Mouse (Mus musculus): ENCODE results near the gene Ccdc124. TPM values are rescaled to one million over a fixed set of nuclear protein-coding genes. Genes with fewer than 3 reads are reported as not detected.

Gene Ccdc124
- polyA plus RNA-seq, 1 experiment from 2014 or later: 61.7 TPM

DNA sequence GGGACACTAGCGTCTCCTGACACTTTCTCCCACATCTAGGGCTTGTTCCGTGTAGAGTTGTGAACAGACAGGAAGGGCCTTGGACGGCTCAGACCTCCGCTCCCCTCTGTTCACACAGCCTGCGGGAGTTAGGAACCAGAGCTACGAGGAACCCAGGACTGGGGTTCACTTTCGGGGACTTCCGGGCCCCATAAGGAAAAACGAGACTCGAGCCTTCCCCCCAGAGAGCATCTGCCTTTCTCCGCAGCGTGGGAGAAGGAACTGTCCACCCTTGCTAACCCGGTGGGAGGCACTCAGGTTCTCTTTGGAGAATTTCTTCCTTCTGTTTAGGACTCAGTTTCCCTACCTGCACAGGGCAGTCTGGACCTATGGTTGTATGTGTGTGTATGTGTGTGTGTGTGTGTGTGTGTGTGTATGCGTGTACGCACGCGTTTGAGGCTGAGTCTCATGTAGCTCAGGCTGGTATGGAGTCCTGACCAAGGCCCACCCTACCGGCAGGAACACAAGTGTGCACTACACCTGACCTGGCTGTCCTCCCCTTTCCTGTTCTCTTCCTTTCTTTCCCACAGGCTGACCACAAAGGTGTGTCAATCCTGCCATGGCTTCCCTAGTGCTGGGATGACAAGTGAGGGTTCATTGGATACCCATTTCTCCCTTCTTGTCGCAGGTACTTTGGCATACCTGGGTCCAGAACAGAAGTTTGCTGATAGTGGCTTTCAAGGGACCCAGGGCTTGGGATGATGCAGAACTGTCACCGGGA lies 19.3 kb upstream of the Ccdc124 start:
- Histone ChIP-seq H3K27ac (ENCODE audit: low read depth, low read length) (no peak overlapping the region), H3K4me1 (replicated peaks; ENCODE audit: control insufficient read depth, insufficient read depth, low read length) (0 out of 2 replicates have a peak, but pooled peaks cover 3% of the 10 kb centered on the region), H3K4me3 (ENCODE audit: low read depth, low read length) (peak overlapping the region; percentile 34), H3K27me3 (replicated peaks; ENCODE audit: control insufficient read depth, insufficient read depth, low read length) (peaks cover 24% of the 10 kb centered on the region), H3K9me3 (ENCODE audit: control insufficient read depth) (no peaks in the 10 kb centered on the region), H3K36me3 (ENCODE audit: control insufficient read depth, insufficient read depth) (peaks cover 22% of the 10 kb centered on the region), H3K9ac (ENCODE audit: low read depth, low read length) (no peak overlapping the region), H3K4me2 (replicated peaks; ENCODE audit: low read depth) (peak overlapping the region; percentile 66)
- ATAC-seq: no peak
- 29% methylated on average over 20 of the region's 20 CpGs for WGBS
- no peak for TF ChIP-seq CTCF (IDR thresholded peaks at IDR 0.05; ENCODE audit: low read depth)

DNA sequence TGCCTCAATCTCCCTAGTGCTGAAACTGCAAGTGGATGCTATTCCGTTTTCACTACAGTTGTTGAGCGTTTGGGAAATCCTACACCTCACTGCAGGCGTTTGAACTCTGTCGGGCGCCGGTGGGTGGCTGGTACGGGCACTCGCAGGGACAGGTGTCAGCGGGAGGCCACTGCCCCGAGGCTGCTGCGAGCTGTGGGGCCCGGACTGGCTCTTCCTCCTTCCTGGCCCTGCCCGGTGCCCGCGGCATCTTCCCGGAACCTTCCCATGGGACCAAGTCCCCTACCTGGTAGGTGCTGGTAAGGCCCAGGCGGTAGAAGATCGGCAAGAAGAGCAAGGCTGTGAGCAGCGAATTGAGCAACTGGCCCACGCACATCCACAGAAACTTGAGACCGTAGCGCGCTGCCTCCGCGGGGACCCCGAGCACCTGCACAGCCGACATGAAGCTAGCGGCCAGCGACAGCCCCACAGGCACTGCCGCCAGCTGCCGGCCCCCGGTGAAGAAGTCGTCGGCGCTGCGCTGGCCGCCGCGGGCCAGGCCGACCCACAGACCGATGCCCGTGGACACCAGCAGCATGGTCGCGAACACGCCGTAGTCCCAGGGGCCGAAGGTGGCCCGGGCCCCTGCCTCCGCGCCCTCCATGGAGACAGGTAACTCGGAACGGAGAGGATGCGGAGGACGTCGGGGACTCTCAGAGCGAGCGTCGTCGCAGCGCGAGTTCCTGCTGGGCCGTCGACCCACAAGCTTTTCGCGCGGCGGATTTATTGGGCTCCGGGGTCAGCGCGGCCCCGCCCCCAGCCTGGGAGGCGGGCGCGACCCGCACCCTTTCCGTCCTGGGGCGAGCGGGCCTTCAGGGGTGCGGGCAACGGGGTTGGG lies 18.5 kb upstream of the Ccdc124 start, which contains the start of gene Slc5a5:
Slc5a5 (minus strand) TSS at position 736 of the 874 bp plus-strand sequence.
- peak within 1 kb of the TSS; percentile 34 for H3K4me3 ChIP-seq (ENCODE audit: low read depth, low read length)
- peaks cover 24% of the 10 kb centered on the region for H3K27me3 ChIP-seq (replicated peaks; ENCODE audit: control insufficient read depth, insufficient read depth, low read length)
- 4% methylated on average over 78 of the region's 80 CpGs for WGBS
- H3K4me2 ChIP-seq (replicated peaks; ENCODE audit: low read depth): peak within 1 kb of the TSS; percentile 66
- H3K27ac ChIP-seq (ENCODE audit: low read depth, low read length): no peak within 1 kb of the TSS
- H3K9me3 ChIP-seq (ENCODE audit: control insufficient read depth): no peaks in the 10 kb centered on the region
- no peak for TF ChIP-seq CTCF (IDR thresholded peaks at IDR 0.05; ENCODE audit: low read depth)
- ATAC-seq: no peak
- H3K9ac ChIP-seq (ENCODE audit: low read depth, low read length): no peak within 1 kb of the TSS
- H3K36me3 ChIP-seq (ENCODE audit: control insufficient read depth, insufficient read depth): peaks cover 22% of the 10 kb centered on the region
- 0 out of 2 replicates have a peak, but pooled peaks cover 3% of the 10 kb centered on the region for H3K4me1 ChIP-seq (replicated peaks; ENCODE audit: control insufficient read depth, insufficient read depth, low read length)

GRCm38 (mm10) chr8:70891356-70891755 lies 17.6 kb upstream of the Ccdc124 start:
- peak overlapping the region; percentile 66 for H3K4me2 ChIP-seq (replicated peaks; ENCODE audit: low read depth)
- 8% methylated on average over 21 of the region's 21 CpGs for WGBS
- H3K9me3 ChIP-seq (ENCODE audit: control insufficient read depth): no peaks in the 10 kb centered on the region
- H3K4me3 ChIP-seq (ENCODE audit: low read depth, low read length): peak overlapping the region; percentile 34
- H3K27ac ChIP-seq (ENCODE audit: low read depth, low read length): no peak overlapping the region
- H3K27me3 ChIP-seq (replicated peaks; ENCODE audit: control insufficient read depth, insufficient read depth, low read length): peaks cover 24% of the 10 kb centered on the region
- peaks cover 22% of the 10 kb centered on the region for H3K36me3 ChIP-seq (ENCODE audit: control insufficient read depth, insufficient read depth)
- 0 out of 2 replicates have a peak, but pooled peaks cover 3% of the 10 kb centered on the region for H3K4me1 ChIP-seq (replicated peaks; ENCODE audit: control insufficient read depth, insufficient read depth, low read length)
- TF ChIP-seq CTCF (IDR thresholded peaks at IDR 0.05; ENCODE audit: low read depth): no peak
- H3K9ac ChIP-seq (ENCODE audit: low read depth, low read length): no peak overlapping the region
- ATAC-seq: peak; percentile 81

GRCm38 (mm10) chr8:70890656-70891055 lies 16.9 kb upstream of the Ccdc124 start:
- WGBS: 94% methylated on average over 5 of the region's 5 CpGs
- no peak for TF ChIP-seq CTCF (IDR thresholded peaks at IDR 0.05; ENCODE audit: low read depth)
- Histone ChIP-seq H3K27me3 (replicated peaks; ENCODE audit: control insufficient read depth, insufficient read depth, low read length) (peaks cover 24% of the 10 kb centered on the region), H3K4me1 (replicated peaks; ENCODE audit: control insufficient read depth, insufficient read depth, low read length) (0 out of 2 replicates have a peak, but pooled peaks cover 3% of the 10 kb centered on the region), H3K4me2 (replicated peaks; ENCODE audit: low read depth) (no peak overlapping the region), H3K9ac (ENCODE audit: low read depth, low read length) (no peak overlapping the region), H3K9me3 (ENCODE audit: control insufficient read depth) (no peaks in the 10 kb centered on the region), H3K27ac (ENCODE audit: low read depth, low read length) (no peak overlapping the region), H3K4me3 (ENCODE audit: low read depth, low read length) (no peak overlapping the region), H3K36me3 (ENCODE audit: control insufficient read depth, insufficient read depth) (peaks cover 19% of the 10 kb centered on the region)
- ATAC-seq: no peak

GRCm38 (mm10) chr8:70887669-70888068 lies 13.9 kb upstream of the Ccdc124 start:
- Histone ChIP-seq H3K36me3 (ENCODE audit: control insufficient read depth, insufficient read depth) (no peaks in the 10 kb centered on the region), H3K9me3 (ENCODE audit: control insufficient read depth) (no peaks in the 10 kb centered on the region), H3K4me3 (ENCODE audit: low read depth, low read length) (no peak overlapping the region), H3K27ac (ENCODE audit: low read depth, low read length) (no peak overlapping the region), H3K4me2 (replicated peaks; ENCODE audit: low read depth) (no peak overlapping the region), H3K4me1 (replicated peaks; ENCODE audit: control insufficient read depth, insufficient read depth, low read length) (0 out of 2 replicates have a peak, but pooled peaks cover 3% of the 10 kb centered on the region), H3K9ac (ENCODE audit: low read depth, low read length) (no peak overlapping the region), H3K27me3 (replicated peaks; ENCODE audit: control insufficient read depth, insufficient read depth, low read length) (peaks cover 17% of the 10 kb centered on the region)
- 8% methylated on average over 18 of the region's 18 CpGs for WGBS
- TF ChIP-seq CTCF (IDR thresholded peaks at IDR 0.05; ENCODE audit: low read depth): no peak
- ATAC-seq: no peak

DNA sequence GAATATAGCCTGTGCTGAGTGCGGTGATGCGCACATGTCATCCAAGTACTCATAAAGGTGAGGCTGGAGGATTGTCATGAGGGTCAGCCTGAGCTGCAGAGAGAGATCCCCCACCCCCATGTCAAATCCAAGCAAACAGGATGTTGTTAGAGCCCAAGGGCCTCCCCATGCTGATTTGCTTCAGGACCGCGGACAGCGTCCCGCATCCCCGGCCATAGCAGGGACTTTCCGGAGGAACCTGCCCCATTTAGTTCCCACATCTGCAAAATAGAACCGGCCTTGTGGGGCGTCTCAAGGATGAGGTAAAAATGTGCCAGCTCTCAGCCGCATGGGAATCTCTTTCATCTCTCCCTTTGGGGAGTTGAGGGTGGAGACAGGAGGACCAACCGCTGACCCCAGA lies 11.9 kb upstream of the Ccdc124 start:
- Histone ChIP-seq H3K9ac (ENCODE audit: low read depth, low read length) (no peak overlapping the region), H3K9me3 (ENCODE audit: control insufficient read depth) (no peaks in the 10 kb centered on the region), H3K27ac (ENCODE audit: low read depth, low read length) (no peak overlapping the region), H3K36me3 (ENCODE audit: control insufficient read depth, insufficient read depth) (no peaks in the 10 kb centered on the region), H3K4me2 (replicated peaks; ENCODE audit: low read depth) (no peak overlapping the region), H3K27me3 (replicated peaks; ENCODE audit: control insufficient read depth, insufficient read depth, low read length) (no peaks in the 10 kb centered on the region), H3K4me1 (replicated peaks; ENCODE audit: control insufficient read depth, insufficient read depth, low read length) (no peaks in the 10 kb centered on the region), H3K4me3 (ENCODE audit: low read depth, low read length) (no peak overlapping the region)
- 16% methylated on average over 12 of the region's 12 CpGs for WGBS
- no peak for TF ChIP-seq CTCF (IDR thresholded peaks at IDR 0.05; ENCODE audit: low read depth)
- ATAC-seq: no peak

All from intestine, postnatal 0 days (tissue).